Mouse (Mus musculus) bone marrow macrophage, adult 2 months (primary cell): ENCODE results near the gene Pafah1b1.

Experiments
- CTCF ChIP-seq: IDR thresholded peaks from 2 replicates; pipeline ENCODE4 v1.5.1; 2012; ENCODE audit warnings: low read depth, mild to moderate bottlenecking, low read length, moderate library complexity
- POLR2A ChIP-seq: IDR thresholded peaks from 2 replicates; pipeline ENCODE4 v1.6.1; 2012; ENCODE audit warnings: mild to moderate bottlenecking, low read depth, low read length, borderline replicate concordance

- TF ChIP-seq CTCF (no peak), POLR2A (no peak)
Measured at GRCm38 (mm10) chr11:74770595-74771207, 46.2 kb upstream of the Pafah1b1 start, which contains the start of gene Mettl16.
